Mouse (Mus musculus) heart, postnatal 10 days (tissue): ENCODE data around the gene Clasp2. TPM values are rescaled to one million over a fixed set of nuclear protein-coding genes. Genes with fewer than 3 reads are reported as not detected.
A peak's percentile ranks its signal among the peaks of the same experiment; 100 is the strongest.
"Not testable (repeated sequence)": the region's sequence is repeated elsewhere in the genome, so short reads cannot be mapped to it uniquely, and the experiment has no call there.

Experiments
- DNase-seq, 2 experiments: peaks; one replicate each; pipeline ENCODE4 v3.0.0; 2021
- intact Hi-C: fragments of 180-260 bp; cut with DNase I; formaldehyde crosslinking; loops from one replicate; pipeline ENCODE4 v1.15.1; 2025
- total RNA-seq, 2 experiments: library from RNA; stranded (reverse); gene quantifications; 2 replicates each; pipeline ENCODE4 v1.2.3; 2021

The Clasp2 gene
- total RNA-seq = 10 to 100 TPM; 45.0 to 46.9 TPM

- intact Hi-C loops = loop anchor here (5.0 to 10.0 kb wide), 3 partner anchors 51 to 241 kb away; no protein-coding TSS in a partner anchor
- peak; percentile 87 for DNase-seq
These were observed at the start of gene Clasp2 for GRCm38 (mm10) chr9:113741108-113741636. Gene Clasp2 (plus strand): TSS chr9:113741473.

- DNase-seq = no peak
- intact Hi-C loops = no loop called here
These were observed 39.7 kb upstream of the Clasp2 start for GRCm38 (mm10) chr9:113701441-113702160.

GRCm38 (mm10) chr9:113706108-113706507 lies 35.2 kb upstream of the Clasp2 start:
- intact Hi-C loops = no loop called here
- no peak for DNase-seq

GRCm38 (mm10) chr9:113706841-113707240 lies 34.4 kb upstream of the Clasp2 start:
- peak; percentile 26 to 27 for DNase-seq
- intact Hi-C loops = no loop called here

GRCm38 (mm10) chr9:113707481-113708360 lies 33.6 kb upstream of the Clasp2 start, which contains the start of gene Pdcd6ip:
Gene Pdcd6ip (minus strand): TSS chr9:113708259.
- peak; percentile 95 for DNase-seq
- intact Hi-C loops = no loop called here

- DNase-seq = no peak
- intact Hi-C loops = no loop called here
These were observed 32.7 kb upstream of the Clasp2 start for GRCm38 (mm10) chr9:113708361-113709280.

- intact Hi-C loops = loop anchor here (10.0 kb wide), 1 partner anchor 404 kb away; no protein-coding TSS in a partner anchor
- DNase-seq = no peak
These were observed 30.4 kb upstream of the Clasp2 start for GRCm38 (mm10) chr9:113710871-113711270.

GRCm38 (mm10) chr9:113719063-113719462 lies 22.2 kb upstream of the Clasp2 start:
- peak; percentile 57 to 60 for DNase-seq
- intact Hi-C loops = loop anchor here (10.0 kb wide), 1 partner anchor 396 kb away; no protein-coding TSS in a partner anchor

GRCm38 (mm10) chr9:113724646-113725045 lies 16.6 kb upstream of the Clasp2 start:
- intact Hi-C loops = no loop called here
- no peak for DNase-seq

- intact Hi-C loops, DNase-seq: not testable (repeated sequence)
These were observed 15.7 kb upstream of the Clasp2 start for GRCm38 (mm10) chr9:113725609-113726008.

GRCm38 (mm10) chr9:113726131-113726530 lies 15.1 kb upstream of the Clasp2 start:
- intact Hi-C loops = no loop called here
- DNase-seq = no peak

- intact Hi-C loops = no loop called here
These were observed 14.1 kb upstream of the Clasp2 start for GRCm38 (mm10) chr9:113726991-113727680.

GRCm38 (mm10) chr9:113731540-113731939 lies 9.7 kb upstream of the Clasp2 start:
- no peak for DNase-seq
- intact Hi-C loops = no loop called here

More at GRCm38 (mm10) chr9:113726991-113727680, 14.1 kb upstream of the Clasp2 start:
- no peak for DNase-seq

GRCm38 (mm10) chr9:113735920-113736319 lies 5.4 kb upstream of the Clasp2 start:
- DNase-seq = no peak
- intact Hi-C loops = no loop called here

- intact Hi-C loops = no loop called here
- DNase-seq = peak; percentile 55 to 64
These were observed 3.3 kb upstream of the Clasp2 start for GRCm38 (mm10) chr9:113738021-113738420.

- intact Hi-C loops = no loop called here
- DNase-seq = peak; percentile 64 to 73
These were observed 2.3 kb upstream of the Clasp2 start for GRCm38 (mm10) chr9:113738941-113739340.

GRCm38 (mm10) chr9:113741637-113742137 lies 414 bp downstream of the Clasp2 start:
- DNase-seq = peak; percentile 66 to 74
- intact Hi-C loops = loop anchor here (2.0 to 10.0 kb wide), 4 partner anchors 51 to 241 kb away; no protein-coding TSS in a partner anchor

- DNase-seq = peak; percentile 37 to 43
- intact Hi-C loops = loop anchor here (2.0 to 10.0 kb wide), 4 partner anchors 50 to 240 kb away; no protein-coding TSS in a partner anchor
These were observed 1.1 kb downstream of the Clasp2 start for GRCm38 (mm10) chr9:113742361-113742794.

GRCm38 (mm10) chr9:113743291-113743690 lies 2.0 kb downstream of the Clasp2 start:
- intact Hi-C loops = loop anchor here (2.0 to 10.0 kb wide), 4 partner anchors 49 to 239 kb away; no protein-coding TSS in a partner anchor
- DNase-seq = peak in 1 of 2 experiments; percentile 30
